In genomic region chr9:32701126-32701997, GRCm38 (mm10) we compare ENCODE assay signal across 13 mouse cellular contexts.
DNase-seq lines count a peak whose midpoint lies in the region; ATAC-seq and TF ChIP-seq lines count a peak whose summit lies in the region.
"Had no signal": no experiment of that assay in that cellular context is flagged by ENCODE, and none has a peak within 500 bp of the region (broad histone marks: within the 10 kb centered on the region; RNA-seq: fewer than 3 reads in every experiment).

No protein-coding gene starts in this region.

- peaks cover 43% of the 10 kb centered on the region for H3K4me1 ChIP-seq in heart, embryonic 12.5 days (replicated peaks)
- H3K4me1 ChIP-seq in lung, postnatal 0 days (ENCODE audit: insufficient read depth, low read depth, low read length): 0 out of 2 replicates have a peak, but pooled peaks cover 11% of the 10 kb centered on the region
- peaks cover 68% of the 10 kb centered on the region for H3K4me1 ChIP-seq in limb, embryonic 10.5 days
- H3K4me1 ChIP-seq in stomach, postnatal 0 days (replicated peaks; ENCODE audit: control insufficient read depth, insufficient read depth): no peaks in the 10 kb centered on the region

- peak overlapping the region; percentile 3; the same call in 1 of the 2 replicates for H3K27ac ChIP-seq in heart, embryonic 12.5 days (ENCODE audit: poor library complexity, severe bottlenecking)
- H3K27ac ChIP-seq in lung, postnatal 0 days (ENCODE audit: low read length): no peak overlapping the region; the same call in 1 of the 2 replicates
- H3K27ac ChIP-seq in limb, embryonic 10.5 days: peak overlapping the region; percentile 36; the same call in 1 of the 2 replicates
- no peak overlapping the region for H3K27ac ChIP-seq in stomach, postnatal 0 days (replicated peaks)
- H3K27ac ChIP-seq: liver, embryonic 14.5 days had no signal

- no peak for TF ChIP-seq CTCF in lung, postnatal 0 days (IDR thresholded peaks at IDR 0.05)
- no peak for TF ChIP-seq CTCF in stomach, postnatal 0 days (IDR thresholded peaks at IDR 0.05; ENCODE audit: low read depth)

- peak overlapping the region; percentile 59; the same call in 1 of the 2 replicates for H3K9ac ChIP-seq in heart, embryonic 12.5 days
- H3K9ac ChIP-seq in lung, postnatal 0 days (replicated peaks; ENCODE audit: low read depth): peak overlapping the region; percentile 21; the same call in 1 of the 2 replicates
- no peak overlapping the region for H3K9ac ChIP-seq in stomach, postnatal 0 days (ENCODE audit: low read length)
- H3K9ac ChIP-seq: liver, embryonic 14.5 days had no signal

- no peak for DNase-seq in heart, postnatal 25 days (ENCODE audit: low spot score)
- no peak for DNase-seq in lung, postnatal 0 days (ENCODE audit: low spot score)
- no peak for DNase-seq in lung, adult 18-20 months
- no peak for DNase-seq in limb, embryonic 10.5 days (ENCODE audit: low spot score)
- DNase-seq in stomach, postnatal 0 days (ENCODE audit: low spot score): no peak
- DNase-seq in adrenal gland, postnatal 36 days: no peak
- no peak for DNase-seq in layer of hippocampus, adult 9-10 months (ENCODE audit: low spot score)
- DNase-seq: cerebellum, adult 2 months; gastrocnemius, postnatal 25 days had no signal

- no peak for TF ChIP-seq EP300 in lung, postnatal 0 days (IDR thresholded peaks at IDR 0.05)
- no peak for TF ChIP-seq EP300 in stomach, postnatal 0 days (optimal IDR thresholded peaks at IDR 0.05)

- no peaks in the 10 kb centered on the region for H3K27me3 ChIP-seq in heart, embryonic 12.5 days (replicated peaks)
- H3K27me3 ChIP-seq in lung, postnatal 0 days (replicated peaks; ENCODE audit: insufficient read depth, low read length): no peaks in the 10 kb centered on the region
- no peaks in the 10 kb centered on the region for H3K27me3 ChIP-seq in limb, embryonic 10.5 days (ENCODE audit: low read depth, poor library complexity, severe bottlenecking)
- no peaks in the 10 kb centered on the region for H3K27me3 ChIP-seq in stomach, postnatal 0 days (ENCODE audit: control insufficient read depth, insufficient read depth, low read length)

- H3K9me3 ChIP-seq in heart, embryonic 12.5 days (replicated peaks): no peaks in the 10 kb centered on the region
- no peaks in the 10 kb centered on the region for H3K9me3 ChIP-seq in lung, postnatal 0 days (ENCODE audit: low read length)
- H3K9me3 ChIP-seq in limb, embryonic 10.5 days (replicated peaks): no peaks in the 10 kb centered on the region
- no peaks in the 10 kb centered on the region for H3K9me3 ChIP-seq in stomach, postnatal 0 days (ENCODE audit: control insufficient read depth, low read length)

- WGBS in heart, embryonic 12.5 days: 68% methylated on average over 20 of the region's 20 CpGs
- 61% methylated on average over 20 of the region's 20 CpGs for WGBS in lung, postnatal 0 days
- WGBS in limb, embryonic 10.5 days: 88% methylated on average over 20 of the region's 20 CpGs
- WGBS in stomach, postnatal 0 days: 75% methylated on average over 20 of the region's 20 CpGs

- peaks cover 6% of the 10 kb centered on the region; the same call in 1 of the 2 replicates for H3K36me3 ChIP-seq in heart, embryonic 12.5 days
- 0 out of 2 replicates have a peak, but pooled peaks cover 4% of the 10 kb centered on the region for H3K36me3 ChIP-seq in lung, postnatal 0 days (ENCODE audit: insufficient read depth, low read length)
- H3K36me3 ChIP-seq in limb, embryonic 10.5 days: peaks cover 18% of the 10 kb centered on the region
- H3K36me3 ChIP-seq in stomach, postnatal 0 days (ENCODE audit: control insufficient read depth, insufficient read depth, low read length): no peaks in the 10 kb centered on the region

- H3K4me2 ChIP-seq in heart, embryonic 12.5 days: peak overlapping the region; percentile 60
- H3K4me2 ChIP-seq in lung, postnatal 0 days (replicated peaks; ENCODE audit: low read depth, low read length): peak overlapping the region; percentile 61
- H3K4me2 ChIP-seq in stomach, postnatal 0 days (replicated peaks; ENCODE audit: low read depth): peak overlapping the region; percentile 14; the same call in 1 of the 2 replicates

- ATAC-seq in heart, embryonic 12.5 days (ENCODE audit: insufficient number of reproducible peaks, low FRiP score): no peak
- ATAC-seq in lung, postnatal 0 days: no peak
- ATAC-seq in stomach, postnatal 0 days (ENCODE audit: low FRiP score, low TSS enrichment): no peak
- ATAC-seq: midbrain, embryonic 16.5 days had no signal

- intact Hi-C loops in heart, postnatal 25 days (cut with DNase I): no loop called here

- peak overlapping the region; percentile 17 for H3K4me3 ChIP-seq in heart, embryonic 12.5 days
- H3K4me3 ChIP-seq in lung, postnatal 0 days (ENCODE audit: low read depth, low read length): peak overlapping the region; percentile 28; the same call in 1 of the 2 replicates
- H3K4me3 ChIP-seq in limb, embryonic 10.5 days: no peak overlapping the region
- H3K4me3 ChIP-seq in stomach, postnatal 0 days (ENCODE audit: low read depth, low read length): no peak overlapping the region
- H3K4me3 ChIP-seq: erythroblast, embryonic 14.5 days had no signal

Comparison
In these comparisons a context has a peak if more than half of its experiments do, and no peak if none do; other contexts are left out.
1. H3K27ac ChIP-seq: peak in heart, embryonic 12.5 days (single experiment) and limb, embryonic 10.5 days (single experiment); none in lung, postnatal 0 days (single experiment) and stomach, postnatal 0 days (single experiment).
2. H3K4me3 ChIP-seq: peak in heart, embryonic 12.5 days (single experiment) and lung, postnatal 0 days (single experiment); none in limb, embryonic 10.5 days (single experiment) and stomach, postnatal 0 days (single experiment).
3. Peak in every context shown above with its lines, with median percentiles within 50 percentile points of each other: H3K4me2 ChIP-seq.